Mouse (Mus musculus): ENCODE data around the gene Abhd15.

DNA sequence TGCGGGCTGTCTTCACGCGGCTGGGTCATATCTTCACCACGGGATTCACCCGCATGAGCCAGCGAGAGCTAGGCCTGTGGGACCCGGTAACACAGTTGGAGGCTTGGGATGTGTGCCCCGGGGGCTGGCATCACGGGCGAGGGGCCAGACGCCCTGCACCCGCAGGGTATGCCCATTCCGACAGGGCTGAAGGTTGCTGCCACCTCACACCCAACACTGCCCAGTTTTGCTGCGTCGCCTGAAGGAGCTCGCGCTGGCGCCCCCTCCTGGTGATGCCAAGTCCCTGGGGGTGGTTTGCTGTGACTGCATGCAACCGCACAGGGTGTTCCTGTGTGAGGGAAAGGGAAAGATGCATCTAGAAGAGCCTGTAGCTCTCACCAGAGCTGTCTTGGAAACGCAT lies 47.1 kb upstream of the Abhd15 start:
- TF ChIP-seq CTCF (IDR thresholded peaks at IDR 0.05; ENCODE audit: extremely low read depth, insufficient read length, insufficient replicate concordance, low read depth, low read length), result peak; percentile 78
- no peak for TF ChIP-seq POLR2A (IDR thresholded peaks at IDR 0.05; ENCODE audit: low read depth, low read length)

Measured in small intestine, adult 2 months (tissue).